Comparison of ENCODE assay signal across 13 mouse cellular contexts in the genomic region with DNA sequence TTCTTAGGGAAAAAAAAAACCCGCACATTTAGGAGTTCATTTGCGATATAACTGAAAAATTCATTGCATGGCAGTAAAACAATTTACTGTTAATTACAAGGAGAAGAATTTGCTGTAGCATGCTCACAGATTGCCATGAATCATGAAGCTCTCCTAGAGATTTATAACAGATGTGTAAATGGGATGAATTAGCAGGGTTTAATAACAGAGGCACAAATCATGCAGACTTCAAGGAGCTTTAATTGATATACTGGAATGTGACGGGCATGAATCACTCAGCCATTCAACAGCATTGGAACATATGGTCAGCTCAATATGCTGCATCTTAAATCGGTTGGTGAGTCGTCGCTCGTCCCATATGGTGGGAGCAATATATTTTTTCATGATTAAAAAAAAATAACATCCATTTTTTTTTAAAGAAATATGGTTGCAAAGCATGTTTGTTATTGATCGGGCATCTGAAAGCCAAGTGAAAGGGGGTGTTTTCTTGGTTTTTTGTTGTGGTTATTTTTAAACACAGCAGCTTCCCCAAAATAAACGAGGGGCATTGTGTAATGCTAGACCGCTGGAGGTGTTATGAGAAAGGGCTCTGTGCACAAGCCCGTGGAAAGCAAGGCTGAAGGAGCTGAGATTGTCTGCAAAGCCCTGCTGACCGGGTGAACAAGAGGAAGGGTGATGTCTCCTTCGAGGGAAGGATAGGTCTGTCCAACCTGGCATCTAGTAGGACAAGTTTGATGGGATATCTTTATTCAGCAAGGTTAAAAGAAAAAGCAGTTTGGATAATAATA.
DNase-seq lines count a peak whose midpoint lies in the region; ATAC-seq and TF ChIP-seq lines count a peak whose summit lies in the region.
"Had no signal": no experiment of that assay in that cellular context is flagged by ENCODE, and none has a peak within 500 bp of the region (broad histone marks: within the 10 kb centered on the region; RNA-seq: fewer than 3 reads in every experiment).

No protein-coding gene starts in this region.

- no peak for TF ChIP-seq POLR2A in brain, embryonic 14.5 days (IDR thresholded peaks at IDR 0.05; ENCODE audit: borderline replicate concordance, extremely low read depth, insufficient read depth, insufficient read length, poor library complexity, severe bottlenecking)

- no peak overlapping the region for H3K4me2 ChIP-seq in embryonic facial prominence, embryonic 14.5 days (ENCODE audit: low read depth, low read length)
- no peak overlapping the region for H3K4me2 ChIP-seq in liver, embryonic 11.5 days
- H3K4me2 ChIP-seq: embryonic facial prominence, embryonic 12.5 days; lung, embryonic 14.5 days had no signal

- no peak overlapping the region for H3K9ac ChIP-seq in embryonic facial prominence, embryonic 14.5 days (ENCODE audit: low read depth, low read length)
- H3K9ac ChIP-seq in liver, embryonic 11.5 days (ENCODE audit: low read depth, low read length) = no peak overlapping the region
- H3K9ac ChIP-seq: embryonic facial prominence, embryonic 12.5 days; lung, embryonic 14.5 days had no signal

- ATAC-seq in embryonic facial prominence, embryonic 14.5 days (ENCODE audit: low read depth) = no peak
- no peak for ATAC-seq in liver, embryonic 11.5 days (replicated peaks; ENCODE audit: low FRiP score)
- ATAC-seq: Patski had no signal

- no peaks in the 10 kb centered on the region for H3K27me3 ChIP-seq in embryonic facial prominence, embryonic 14.5 days (replicated peaks; ENCODE audit: control insufficient read depth, insufficient read depth, low read length)
- no peaks in the 10 kb centered on the region for H3K27me3 ChIP-seq in liver, embryonic 11.5 days (replicated peaks; ENCODE audit: control insufficient read depth, insufficient read depth, low read length)
- H3K27me3 ChIP-seq: embryonic facial prominence, embryonic 12.5 days had no signal

- 49% methylated on average over 13 of the region's 13 CpGs for WGBS in embryonic facial prominence, embryonic 14.5 days
- 59% methylated on average over 13 of the region's 13 CpGs for WGBS in liver, embryonic 11.5 days

- no peaks in the 10 kb centered on the region for H3K4me1 ChIP-seq in embryonic facial prominence, embryonic 14.5 days (ENCODE audit: control insufficient read depth, insufficient read depth, low read length)
- H3K4me1 ChIP-seq in liver, embryonic 11.5 days (replicated peaks; ENCODE audit: control insufficient read depth, insufficient read depth, low read length) = no peaks in the 10 kb centered on the region
- H3K4me1 ChIP-seq: embryonic facial prominence, embryonic 12.5 days had no signal

- H3K36me3 ChIP-seq in embryonic facial prominence, embryonic 14.5 days (ENCODE audit: control insufficient read depth, insufficient read depth, low read length) = no peaks in the 10 kb centered on the region
- H3K36me3 ChIP-seq in liver, embryonic 11.5 days (ENCODE audit: control insufficient read depth, insufficient read depth, low read length) = no peaks in the 10 kb centered on the region
- H3K36me3 ChIP-seq: embryonic facial prominence, embryonic 12.5 days had no signal

- peak; percentile 6 for DNase-seq in layer of hippocampus, adult 11-12 months (ENCODE audit: low spot score)
- no peak for DNase-seq in layer of hippocampus, postnatal 36 days
- peak; percentile 94 for DNase-seq in brain, embryonic 14.5 days (ENCODE audit: low read depth)
- DNase-seq in embryonic facial prominence, embryonic 14.5 days (ENCODE audit: low spot score) = peak; percentile 53
- peak; percentile 30 for DNase-seq in layer of hippocampus, adult 9-11 months
- DNase-seq in thymus, postnatal 0 days (ENCODE audit: low spot score) = no peak
- DNase-seq in cerebellum, adult 11-12 months = no peak
- no peak for DNase-seq in liver, embryonic 11.5 days (ENCODE audit: low spot score)
- DNase-seq: adrenal gland, adult 2 months; lung, embryonic 14.5 days had no signal

- H3K27ac ChIP-seq in embryonic facial prominence, embryonic 14.5 days (replicated peaks; ENCODE audit: low read depth, low read length) = no peak overlapping the region
- H3K27ac ChIP-seq in liver, embryonic 11.5 days (ENCODE audit: low read depth, low read length) = no peak overlapping the region
- H3K27ac ChIP-seq: embryonic facial prominence, embryonic 12.5 days; stomach, postnatal 0 days had no signal

- H3K4me3 ChIP-seq in embryonic facial prominence, embryonic 14.5 days (ENCODE audit: low read depth, low read length) = no peak overlapping the region
- no peak overlapping the region for H3K4me3 ChIP-seq in liver, embryonic 11.5 days (ENCODE audit: low read depth, low read length)
- H3K4me3 ChIP-seq: embryonic facial prominence, embryonic 12.5 days had no signal

- TF ChIP-seq CTCF in brain, embryonic 14.5 days (IDR thresholded peaks at IDR 0.05; ENCODE audit: borderline replicate concordance, extremely low read depth, insufficient read depth, insufficient read length) = no peak

- H3K9me3 ChIP-seq in embryonic facial prominence, embryonic 14.5 days (ENCODE audit: control insufficient read depth, low read length) = no peaks in the 10 kb centered on the region
- no peaks in the 10 kb centered on the region for H3K9me3 ChIP-seq in liver, embryonic 11.5 days (ENCODE audit: control insufficient read depth, low read length)
- H3K9me3 ChIP-seq: embryonic facial prominence, embryonic 12.5 days had no signal

Comparison
In these comparisons a context has a peak if more than half of its experiments do, and no peak if none do; other contexts are left out.
1. DNase-seq: peak in layer of hippocampus, adult 11-12 months (single experiment), brain, embryonic 14.5 days (single experiment), embryonic facial prominence, embryonic 14.5 days (single experiment) and layer of hippocampus, adult 9-11 months (single experiment); none in layer of hippocampus, postnatal 36 days (0 of 2), thymus, postnatal 0 days (single experiment), cerebellum, adult 11-12 months (single experiment) and liver, embryonic 11.5 days (single experiment).